Mouse (Mus musculus) erythroblast, embryonic 14.5 days (primary cell): ENCODE measurements around the gene Foxp1.

Source experiments
- GATA1 ChIP-seq: IDR thresholded peaks from 2 replicates; pipeline ENCODE4 v1.6.1; 2012; ENCODE audit warnings: low read length, inconsistent platforms, mixed read lengths
- TAL1 ChIP-seq: IDR thresholded peaks from 3 replicates; pipeline ENCODE4 v1.6.1; 2012; ENCODE audit warnings: low read length, inconsistent platforms, mixed read lengths

- TF ChIP-seq TAL1 (no peak), GATA1 (no peak)
Measured at GRCm38 (mm10) chr6:99301923-99302322, 220.6 kb downstream of the Foxp1 start.
